Mouse (Mus musculus): Measurements from ENCODE around the gene F3. TPM values are rescaled to one million over a fixed set of nuclear protein-coding genes. Genes with fewer than 3 reads are reported as not detected.

The F3 gene
- total and polyA plus RNA-seq, 3 experiments, result 0.46 to 0.73 (median 0.55) TPM

GRCm38 (mm10) chr3:121762056-121762852 lies 38.9 kb downstream of the F3 start:
- H3K4me2 ChIP-seq (ENCODE audit: insufficient read depth, low read depth, poor library complexity, severe bottlenecking), result no peak overlapping the region
- no peak overlapping the region for H3K9ac ChIP-seq (ENCODE audit: insufficient read depth, low read depth)
- no peaks in the 10 kb centered on the region for H3K79me2 ChIP-seq (replicated peaks; ENCODE audit: control insufficient read depth, extremely low read depth, insufficient read depth, poor library complexity, severe bottlenecking)
- DNase-seq (ENCODE audit: extremely low read depth), result peak; percentile 42
- no peaks in the 10 kb centered on the region for H3K9me3 ChIP-seq (replicated peaks; ENCODE audit: low read length)
- in situ Hi-C loops (cut with MboI; ENCODE audit: low pct_ligation_motif_present, low pct_unique_long_range_greater_than_20kb, low sequenced_read_pairs) (no loop called here), dilution Hi-C loops (cut with MboI; ENCODE audit: extremely low pct_ligation_motif_present, extremely low pct_unique_long_range_greater_than_20kb, low sequenced_read_pairs) (no loop called here)
- H3K4me1 ChIP-seq (ENCODE audit: control insufficient read depth in 1 of 2, insufficient read depth in 2 of 2), result peaks cover 0 to 26% of the 10 kb centered on the region in 2 experiments; a peak in 2 of 4 replicates
- no peak overlapping the region for H3K4me3 ChIP-seq (replicated peaks in 1 of 3; ENCODE audit: low read depth in 2 of 3, low read length in 2 of 3, poor library complexity in 1 of 3)
- no peak for TF ChIP-seq MAZ (IDR thresholded peaks at IDR 0.05; ENCODE audit: low read depth, low read length)
- no peak for TF ChIP-seq E2F4 (IDR thresholded peaks at IDR 0.05; ENCODE audit: insufficient replicate concordance, low read depth, low read length)
- TF ChIP-seq CTCF (conservative IDR thresholded peaks at IDR 0.05 in 1 of 2, IDR thresholded peaks at IDR 0.05 in 1 of 2; ENCODE audit: low read depth in 2 of 2, low read length in 2 of 2), result peak; percentile 64 to 72; a peak in 3 of 4 replicates
- no peak for TF ChIP-seq POLR2A (IDR thresholded peaks at IDR 0.05; ENCODE audit: low read depth, low read length)
- no peak for TF ChIP-seq ELF1 (IDR thresholded peaks at IDR 0.05; ENCODE audit: low read depth, low read length)
- TF ChIP-seq TCF12 (IDR thresholded peaks at IDR 0.05; ENCODE audit: low read depth, low read length), result no peak
- no peak for TF ChIP-seq ZKSCAN1 (IDR thresholded peaks at IDR 0.05; ENCODE audit: borderline replicate concordance, low read depth, low read length)
- TF ChIP-seq RAD21 (IDR thresholded peaks at IDR 0.05; ENCODE audit: low read depth, low read length), result peak; percentile 58
- TF ChIP-seq KAT2A (IDR thresholded peaks at IDR 0.05; ENCODE audit: insufficient replicate concordance, low read length), result no peak
- peak; percentile 99 for TF ChIP-seq ZNF384 (IDR thresholded peaks at IDR 0.05; ENCODE audit: low read depth, low read length)
- TF ChIP-seq ZMIZ1 (IDR thresholded peaks at IDR 0.05; ENCODE audit: low read depth, low read length), result no peak
- TF ChIP-seq PAX5 (IDR thresholded peaks at IDR 0.05; ENCODE audit: low read length), result no peak
- TF ChIP-seq UBTF (IDR thresholded peaks at IDR 0.05; ENCODE audit: low read depth, low read length), result no peak
- TF ChIP-seq NRF1 (IDR thresholded peaks at IDR 0.05; ENCODE audit: low read depth, low read length), result no peak
- no peak for TF ChIP-seq CHD1 (IDR thresholded peaks at IDR 0.05; ENCODE audit: low read depth, low read length)
- TF ChIP-seq TBP (conservative IDR thresholded peaks at IDR 0.05; ENCODE audit: low read depth, low read length), result no peak
- TF ChIP-seq HCFC1 (IDR thresholded peaks at IDR 0.05; ENCODE audit: low read depth, low read length), result no peak
- TF ChIP-seq USF1 (IDR thresholded peaks at IDR 0.05; ENCODE audit: low read depth, low read length), result no peak
- TF ChIP-seq SMC3 (IDR thresholded peaks at IDR 0.05; ENCODE audit: low read depth, low read length), result peak; percentile 59
- TF ChIP-seq ZC3H11A (IDR thresholded peaks at IDR 0.05; ENCODE audit: low read depth, low read length), result no peak
- TF ChIP-seq MAFK (IDR thresholded peaks at IDR 0.05; ENCODE audit: insufficient replicate concordance, low read length), result no peak
- TF ChIP-seq POLR2AphosphoS2 (IDR thresholded peaks at IDR 0.05; ENCODE audit: low read depth, low read length), result no peak
- no peak for TF ChIP-seq EP300 (IDR thresholded peaks at IDR 0.05; ENCODE audit: low read length)
- no peak for TF ChIP-seq RCOR1 (conservative IDR thresholded peaks at IDR 0.05; ENCODE audit: low read depth, low read length)
- no peak for TF ChIP-seq JUN (IDR thresholded peaks at IDR 0.05; ENCODE audit: insufficient read depth, low read depth, low read length)
- TF ChIP-seq SIN3A (IDR thresholded peaks at IDR 0.05; ENCODE audit: low read length), result no peak
- no peak for TF ChIP-seq NELFE (IDR thresholded peaks at IDR 0.05; ENCODE audit: low read depth, low read length)
- no peak for TF ChIP-seq MYC (IDR thresholded peaks at IDR 0.05; ENCODE audit: low read depth, low read length)
- TF ChIP-seq MXI1 (IDR thresholded peaks at IDR 0.05; ENCODE audit: low read depth, low read length), result no peak
- no peaks in the 10 kb centered on the region for H3K27me3 ChIP-seq (replicated peaks)
- H3K27ac ChIP-seq (ENCODE audit: insufficient read depth, low read depth), result no peak overlapping the region
- peaks cover 62 to 73% of the 10 kb centered on the region in 2 experiments for H3K36me3 ChIP-seq (replicated peaks in 1 of 2; ENCODE audit: control insufficient read depth in 1 of 2, insufficient read depth in 1 of 2, low read length in 1 of 2)
